Mouse (Mus musculus) C2C12 (cell line): Measurements from ENCODE around the gene Pde10a.

Experiments used
- CEBPB ChIP-seq: IDR thresholded peaks from one replicate; pipeline ENCODE4 v1.6.1; 2011; ENCODE audit warnings: low read depth, mild to moderate bottlenecking, control low read depth, moderate library complexity
- CTCF ChIP-seq: IDR thresholded peaks from one replicate; pipeline ENCODE4 v1.5.1; 2011; ENCODE audit not compliant: control insufficient read depth, insufficient read depth, insufficient read length
- MAX ChIP-seq: IDR thresholded peaks from one replicate; pipeline ENCODE4 v1.6.1; 2011; ENCODE audit warnings: mild to moderate bottlenecking, control low read depth
- MYOD1 ChIP-seq: IDR thresholded peaks from one replicate; pipeline ENCODE4 v1.6.1; 2011; ENCODE audit warnings: low read depth; ENCODE audit not compliant: control insufficient read depth, insufficient read length
- MYOG ChIP-seq: IDR thresholded peaks from one replicate; pipeline ENCODE4 v1.6.1; 2011; ENCODE audit not compliant: control insufficient read depth, insufficient read length; ENCODE audit errors: extremely low read depth
- USF1 ChIP-seq: IDR thresholded peaks from one replicate; pipeline ENCODE4 v1.6.1; 2011; ENCODE audit warnings: low read depth, mild to moderate bottlenecking, control low read depth, moderate library complexity

DNA sequence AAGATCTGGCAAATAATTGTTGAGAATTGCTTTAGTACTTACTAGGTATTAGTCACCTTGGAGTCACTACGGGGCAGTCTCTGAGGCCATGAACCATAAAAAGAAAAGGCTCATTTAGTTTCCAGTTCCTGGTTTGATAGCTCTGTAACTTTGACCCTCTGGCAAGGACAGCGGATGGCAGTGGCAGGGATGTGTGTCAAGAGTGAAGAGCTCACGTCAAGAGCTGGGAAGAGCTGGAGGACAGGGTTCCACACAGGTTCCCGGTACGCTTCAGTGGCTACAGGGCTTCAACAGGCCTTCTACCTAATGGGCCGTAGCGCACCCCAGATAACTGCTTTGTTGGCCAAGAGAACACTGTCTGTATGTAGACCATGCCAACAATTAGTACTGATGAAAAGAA, 374.0 kb downstream of the Pde10a start:
- no peak for TF ChIP-seq CTCF
- no peak for TF ChIP-seq MAX
- no peak for TF ChIP-seq CEBPB
- TF ChIP-seq MYOD1: no peak
- no peak for TF ChIP-seq MYOG
- TF ChIP-seq USF1: no peak
